Mouse (Mus musculus): ENCODE measurements around the gene Phactr2. TPM values are rescaled to one million over a fixed set of nuclear protein-coding genes. Genes with fewer than 3 reads are reported as not detected.

The Phactr2 gene
- polyA plus RNA-seq, 1 experiment from 2014 or later, result 10.7 TPM

- H3K27me3 ChIP-seq (ENCODE audit: insufficient read depth, poor library complexity, severe bottlenecking), result no peaks in the 10 kb centered on the region
- H3K4me3 ChIP-seq, result no peak overlapping the region
- no peaks in the 10 kb centered on the region for H3K9me3 ChIP-seq
- 77% methylated on average over 3 of the region's 3 CpGs for WGBS
- DNase-seq (ENCODE audit: low spot score), result no peak
- no peak overlapping the region for H3K27ac ChIP-seq
- no peaks in the 10 kb centered on the region for H3K36me3 ChIP-seq
- peaks cover 4% of the 10 kb centered on the region for H3K4me1 ChIP-seq (replicated peaks)
Measured at GRCm38 (mm10) chr10:13375820-13376219, 98.4 kb downstream of the Phactr2 start.

- no peak for DNase-seq (ENCODE audit: low spot score)
- H3K36me3 ChIP-seq, result no peaks in the 10 kb centered on the region
- peaks cover 7% of the 10 kb centered on the region for H3K4me1 ChIP-seq (replicated peaks)
- WGBS, result 80% methylated on average over 13 of the region's 13 CpGs
- no peak overlapping the region for H3K4me3 ChIP-seq
- no peak overlapping the region for H3K27ac ChIP-seq
- no peaks in the 10 kb centered on the region for H3K27me3 ChIP-seq (ENCODE audit: insufficient read depth, poor library complexity, severe bottlenecking)
- H3K9me3 ChIP-seq, result no peaks in the 10 kb centered on the region
Measured at GRCm38 (mm10) chr10:13369581-13370375, 104.4 kb downstream of the Phactr2 start.

GRCm38 (mm10) chr10:13364286-13364580 lies 110.0 kb downstream of the Phactr2 start:
- 74% methylated on average over 2 of the region's 2 CpGs for WGBS
- Histone ChIP-seq H3K27ac (no peak overlapping the region), H3K9me3 (no peaks in the 10 kb centered on the region), H3K36me3 (no peaks in the 10 kb centered on the region), H3K4me3 (no peak overlapping the region), H3K4me1 (replicated peaks) (no peaks in the 10 kb centered on the region), H3K27me3 (ENCODE audit: insufficient read depth, poor library complexity, severe bottlenecking) (no peaks in the 10 kb centered on the region)
- DNase-seq (ENCODE audit: low spot score), result no peak

GRCm38 (mm10) chr10:13363499-13364285 lies 110.5 kb downstream of the Phactr2 start:
- 89% methylated on average over 11 of the region's 11 CpGs for WGBS
- Histone ChIP-seq H3K4me1 (replicated peaks) (no peaks in the 10 kb centered on the region), H3K9me3 (no peaks in the 10 kb centered on the region), H3K4me3 (no peak overlapping the region), H3K36me3 (no peaks in the 10 kb centered on the region), H3K27ac (no peak overlapping the region), H3K27me3 (ENCODE audit: insufficient read depth, poor library complexity, severe bottlenecking) (no peaks in the 10 kb centered on the region)
- no peak for DNase-seq (ENCODE audit: low spot score)

GRCm38 (mm10) chr10:13360913-13361312 lies 113.3 kb downstream of the Phactr2 start:
- no peak for DNase-seq (ENCODE audit: low spot score)
- Histone ChIP-seq H3K4me3 (no peak overlapping the region), H3K27me3 (ENCODE audit: insufficient read depth, poor library complexity, severe bottlenecking) (no peaks in the 10 kb centered on the region), H3K4me1 (replicated peaks) (no peaks in the 10 kb centered on the region), H3K36me3 (no peaks in the 10 kb centered on the region), H3K27ac (no peak overlapping the region), H3K9me3 (no peaks in the 10 kb centered on the region)

- H3K27me3 ChIP-seq (ENCODE audit: insufficient read depth, poor library complexity, severe bottlenecking), result no peaks in the 10 kb centered on the region
- no peak overlapping the region for H3K27ac ChIP-seq
- DNase-seq (ENCODE audit: low spot score), result no peak
- H3K36me3 ChIP-seq, result no peaks in the 10 kb centered on the region
- H3K4me3 ChIP-seq, result no peak overlapping the region
- H3K4me1 ChIP-seq (replicated peaks), result no peaks in the 10 kb centered on the region
- WGBS, result 92% methylated on average over 5 of the region's 5 CpGs
- H3K9me3 ChIP-seq, result no peaks in the 10 kb centered on the region
Measured at GRCm38 (mm10) chr10:13359846-13360245, 114.4 kb downstream of the Phactr2 start.

- no peaks in the 10 kb centered on the region for H3K9me3 ChIP-seq
- H3K4me3 ChIP-seq, result no peak overlapping the region
- 71% methylated on average over 3 of the region's 3 CpGs for WGBS
- no peak for DNase-seq (ENCODE audit: low spot score)
- no peaks in the 10 kb centered on the region for H3K36me3 ChIP-seq
- H3K27me3 ChIP-seq (ENCODE audit: insufficient read depth, poor library complexity, severe bottlenecking), result no peaks in the 10 kb centered on the region
- no peak overlapping the region for H3K27ac ChIP-seq
- H3K4me1 ChIP-seq (replicated peaks), result no peaks in the 10 kb centered on the region
Measured at GRCm38 (mm10) chr10:13358679-13359078, 115.5 kb downstream of the Phactr2 start.

GRCm38 (mm10) chr10:13346609-13347290 lies 127.5 kb downstream of the Phactr2 start:
- WGBS, result 43% methylated on average over 5 of the region's 5 CpGs
- H3K4me3 ChIP-seq, result no peak overlapping the region
- H3K4me1 ChIP-seq (replicated peaks), result peaks cover 4% of the 10 kb centered on the region; the same call in 1 of the 2 replicates
- no peaks in the 10 kb centered on the region for H3K9me3 ChIP-seq
- no peak for DNase-seq (ENCODE audit: low spot score)
- no peak overlapping the region for H3K27ac ChIP-seq
- no peaks in the 10 kb centered on the region for H3K36me3 ChIP-seq
- H3K27me3 ChIP-seq (ENCODE audit: insufficient read depth, poor library complexity, severe bottlenecking), result no peaks in the 10 kb centered on the region

- WGBS, result 94% methylated on average over 3 of the region's 3 CpGs
- Histone ChIP-seq H3K27me3 (ENCODE audit: insufficient read depth, poor library complexity, severe bottlenecking) (no peaks in the 10 kb centered on the region), H3K4me3 (no peak overlapping the region), H3K9me3 (no peaks in the 10 kb centered on the region), H3K4me1 (replicated peaks) (peaks cover 13% of the 10 kb centered on the region; the same call in 1 of the 2 replicates), H3K36me3 (no peaks in the 10 kb centered on the region), H3K27ac (no peak overlapping the region)
- no peak for DNase-seq (ENCODE audit: low spot score)
Measured at GRCm38 (mm10) chr10:13340583-13340982, 133.6 kb downstream of the Phactr2 start.

GRCm38 (mm10) chr10:13336964-13337363 lies 137.2 kb downstream of the Phactr2 start:
- peaks cover 11% of the 10 kb centered on the region; the same call in 1 of the 2 replicates for H3K4me1 ChIP-seq (replicated peaks)

GRCm38 (mm10) chr10:13335814-13336213 lies 138.4 kb downstream of the Phactr2 start:
- Histone ChIP-seq H3K9me3 (no peaks in the 10 kb centered on the region), H3K4me1 (replicated peaks) (peaks cover 7% of the 10 kb centered on the region; the same call in 1 of the 2 replicates), H3K4me3 (no peak overlapping the region), H3K27me3 (ENCODE audit: insufficient read depth, poor library complexity, severe bottlenecking) (no peaks in the 10 kb centered on the region), H3K36me3 (no peaks in the 10 kb centered on the region), H3K27ac (no peak overlapping the region)
- DNase-seq (ENCODE audit: low spot score), result no peak
- 79% methylated on average over 6 of the region's 6 CpGs for WGBS

More at GRCm38 (mm10) chr10:13336964-13337363, 137.2 kb downstream of the Phactr2 start:
- no peaks in the 10 kb centered on the region for H3K36me3 ChIP-seq
- no peak for DNase-seq (ENCODE audit: low spot score)
- H3K27me3 ChIP-seq (ENCODE audit: insufficient read depth, poor library complexity, severe bottlenecking), result no peaks in the 10 kb centered on the region
- 75% methylated on average over 4 of the region's 4 CpGs for WGBS
- no peak overlapping the region for H3K4me3 ChIP-seq
- no peaks in the 10 kb centered on the region for H3K9me3 ChIP-seq
- no peak overlapping the region for H3K27ac ChIP-seq

GRCm38 (mm10) chr10:13335347-13335746 lies 138.9 kb downstream of the Phactr2 start:
- no peaks in the 10 kb centered on the region for H3K9me3 ChIP-seq
- 82% methylated on average over 6 of the region's 6 CpGs for WGBS
- H3K27me3 ChIP-seq (ENCODE audit: insufficient read depth, poor library complexity, severe bottlenecking), result no peaks in the 10 kb centered on the region
- H3K36me3 ChIP-seq, result no peaks in the 10 kb centered on the region
- H3K4me3 ChIP-seq, result no peak overlapping the region
- no peak overlapping the region for H3K27ac ChIP-seq
- peaks cover 7% of the 10 kb centered on the region; the same call in 1 of the 2 replicates for H3K4me1 ChIP-seq (replicated peaks)
- no peak for DNase-seq (ENCODE audit: low spot score)

GRCm38 (mm10) chr10:13333781-13334180 lies 140.4 kb downstream of the Phactr2 start:
- WGBS, result 87% methylated on average over 2 of the region's 2 CpGs
- H3K36me3 ChIP-seq, result no peaks in the 10 kb centered on the region
- no peak for DNase-seq (ENCODE audit: low spot score)

More at GRCm38 (mm10) chr10:13333781-13334180, 140.4 kb downstream of the Phactr2 start:
- Histone ChIP-seq H3K4me3 (no peak overlapping the region), H3K9me3 (no peaks in the 10 kb centered on the region), H3K4me1 (replicated peaks) (no peaks in the 10 kb centered on the region), H3K27ac (no peak overlapping the region), H3K27me3 (ENCODE audit: insufficient read depth, poor library complexity, severe bottlenecking) (no peaks in the 10 kb centered on the region)
